Mouse (Mus musculus) c-Kit-positive CD71-negative TER-119-negative erythroid progenitor cells, embryonic 14.5 days (primary cell): ENCODE data around the gene Qrich2.
"Not testable (repeated sequence)": the region's sequence is repeated elsewhere in the genome, so short reads cannot be mapped to it uniquely, and the experiment has no call there.

Experiments used
- DNase-seq: peaks from one replicate; pipeline ENCODE4 v3.0.0-alpha.2; 2013; ENCODE audit warnings: low read depth

Qrich2 gene

GRCm38 (mm10) chr11:116466141-116466540, at the start of gene Qrich2:
Gene Qrich2, minus strand, starts transcription at chr11:116466241.
- DNase-seq = no peak

- no peak for DNase-seq
Measured at GRCm38 (mm10) chr11:116515330-116516020, 49.4 kb upstream of the Qrich2 start.

- no peak for DNase-seq
Measured at GRCm38 (mm10) chr11:116513531-116514038, 47.5 kb upstream of the Qrich2 start.

- DNase-seq = no peak
Measured at GRCm38 (mm10) chr11:116512987-116513386, 46.9 kb upstream of the Qrich2 start.

- DNase-seq = no peak
Measured at GRCm38 (mm10) chr11:116512154-116512553, 46.1 kb upstream of the Qrich2 start.

- no peak for DNase-seq
Measured at GRCm38 (mm10) chr11:116511301-116511868, 45.3 kb upstream of the Qrich2 start.

- DNase-seq = no peak
Measured at GRCm38 (mm10) chr11:116508689-116509088, 42.6 kb upstream of the Qrich2 start.

GRCm38 (mm10) chr11:116506151-116506875, 40.3 kb upstream of the Qrich2 start:
- DNase-seq = no peak

- no peak for DNase-seq
Measured at GRCm38 (mm10) chr11:116505573-116505972, 39.5 kb upstream of the Qrich2 start.

GRCm38 (mm10) chr11:116504516-116504915, 38.5 kb upstream of the Qrich2 start:
- DNase-seq = no peak

GRCm38 (mm10) chr11:116501005-116501746, 35.1 kb upstream of the Qrich2 start:
- DNase-seq = peak; percentile 59

- no peak for DNase-seq
Measured at GRCm38 (mm10) chr11:116499018-116499417, 33.0 kb upstream of the Qrich2 start.

- DNase-seq = no peak
Measured at GRCm38 (mm10) chr11:116498596-116498995, 32.6 kb upstream of the Qrich2 start.

GRCm38 (mm10) chr11:116497313-116497712, 31.3 kb upstream of the Qrich2 start:
- DNase-seq = no peak

GRCm38 (mm10) chr11:116494474-116495174, 28.6 kb upstream of the Qrich2 start:
- DNase-seq = no peak

- peak; percentile 67 for DNase-seq
Measured at GRCm38 (mm10) chr11:116493795-116494252, 27.8 kb upstream of the Qrich2 start, which contains the start of gene Prpsap1. Gene Prpsap1, minus strand, starts transcription at chr11:116494202.

- no peak for DNase-seq
Measured at GRCm38 (mm10) chr11:116493191-116493590, 27.1 kb upstream of the Qrich2 start.

GRCm38 (mm10) chr11:116492507-116492906, 26.5 kb upstream of the Qrich2 start:
- DNase-seq = not testable (repeated sequence)

- no peak for DNase-seq
Measured at GRCm38 (mm10) chr11:116491338-116491737, 25.3 kb upstream of the Qrich2 start.

GRCm38 (mm10) chr11:116490232-116491107, 24.4 kb upstream of the Qrich2 start:
- peak; percentile 86 for DNase-seq
